Mouse (Mus musculus) stomach, postnatal 0 days (tissue): Measurements from ENCODE around the gene C9.

Experiments used
- CTCF ChIP-seq: IDR thresholded peaks from 2 replicates; pipeline ENCODE4 v1.5.1; 2016; ENCODE audit warnings: antibody characterized with exemption, low read depth, mild to moderate bottlenecking, moderate library complexity
- EP300 ChIP-seq: optimal IDR thresholded peaks from 2 replicates; pipeline ENCODE3; 2016; ENCODE audit warnings: antibody characterized with exemption

- TF ChIP-seq EP300 (no peak), CTCF (no peak)
Observed at GRCm38 (mm10) chr15:6517525-6517924, 72.4 kb downstream of the C9 start.
